Mouse (Mus musculus) layer of hippocampus, adult 2 months (tissue): ENCODE measurements around the gene Hsf4. TPM values are rescaled to one million over a fixed set of nuclear protein-coding genes. Genes with fewer than 3 reads are reported as not detected.
A peak's percentile ranks its signal among the peaks of the same experiment; 100 is the strongest.

ENCODE experiments used
- DNase-seq, 2 experiments: peaks; one replicate each; pipeline ENCODE4 v3.0.0; 2022; ENCODE audit warnings: low spot score in 2 of 2
- H3K27ac ChIP-seq: fragments of 200-600 bp; 2 replicates; pipeline ENCODE4 v1.8.1; 2022
- H3K4me3 ChIP-seq: fragments of 200-600 bp; 2 replicates; pipeline ENCODE4 v1.8.1; 2022; ENCODE audit warnings: mild to moderate bottlenecking
- CTCF ChIP-seq: fragments of 200-600 bp; conservative IDR thresholded peaks from 2 replicates; pipeline ENCODE4 v1.8.1; 2022; ENCODE audit warnings: antibody characterized with exemption, mild to moderate bottlenecking, moderate library complexity
- total RNA-seq, 2 experiments: library from RNA; stranded (reverse); gene quantifications; 2 replicates each; pipeline ENCODE4 v1.2.3; 2021

Hsf4 gene
- total RNA-seq, 2 experiments from 2014 or later = 7.2 to 9.5 TPM

DNA sequence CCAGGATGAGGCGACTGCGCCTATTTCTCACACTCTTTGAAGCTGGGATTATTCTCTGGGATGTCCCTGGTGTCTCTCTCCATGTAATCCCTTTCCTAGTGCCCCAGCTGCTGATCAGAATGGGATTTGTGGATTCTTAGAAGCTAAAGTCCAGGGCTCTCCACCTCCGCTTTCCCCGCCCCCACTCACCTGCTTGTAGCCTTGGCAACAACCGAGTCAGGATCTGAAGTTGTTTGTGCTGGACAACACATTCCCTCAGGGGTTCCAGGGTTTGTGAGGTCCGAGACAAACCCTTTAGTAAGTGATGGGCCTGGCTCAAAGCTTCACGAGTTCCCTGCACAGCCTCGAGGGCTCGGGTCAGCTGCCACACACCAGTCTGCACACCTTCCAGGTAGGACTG is 25.2 kb downstream of the Hsf4 start:
- no peak for DNase-seq
- no peak overlapping the region for H3K4me3 ChIP-seq
- TF ChIP-seq CTCF = no peak
- no peak overlapping the region for H3K27ac ChIP-seq

DNA sequence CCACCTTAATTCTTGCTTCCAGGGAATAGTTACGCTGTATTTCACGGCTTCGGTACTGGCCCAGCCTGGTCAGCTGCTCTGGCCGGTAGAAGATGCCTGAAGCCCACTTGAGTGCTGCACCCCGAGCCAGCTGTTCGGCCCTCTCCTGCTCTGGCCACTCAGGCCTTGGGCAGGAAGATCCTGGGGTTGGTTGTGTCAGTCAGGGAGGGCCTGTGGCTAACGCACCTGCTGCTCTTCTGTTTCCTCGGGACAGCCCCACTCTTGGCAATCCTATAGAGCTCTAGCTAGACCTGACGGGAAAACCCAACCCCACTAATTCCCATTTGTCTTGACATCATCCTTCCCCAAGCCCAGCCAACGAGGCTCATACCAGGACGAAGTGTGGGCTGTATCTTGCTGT is 25.7 kb downstream of the Hsf4 start:
- H3K27ac ChIP-seq = no peak overlapping the region
- TF ChIP-seq CTCF = no peak
- H3K4me3 ChIP-seq = no peak overlapping the region
- DNase-seq = no peak

DNA sequence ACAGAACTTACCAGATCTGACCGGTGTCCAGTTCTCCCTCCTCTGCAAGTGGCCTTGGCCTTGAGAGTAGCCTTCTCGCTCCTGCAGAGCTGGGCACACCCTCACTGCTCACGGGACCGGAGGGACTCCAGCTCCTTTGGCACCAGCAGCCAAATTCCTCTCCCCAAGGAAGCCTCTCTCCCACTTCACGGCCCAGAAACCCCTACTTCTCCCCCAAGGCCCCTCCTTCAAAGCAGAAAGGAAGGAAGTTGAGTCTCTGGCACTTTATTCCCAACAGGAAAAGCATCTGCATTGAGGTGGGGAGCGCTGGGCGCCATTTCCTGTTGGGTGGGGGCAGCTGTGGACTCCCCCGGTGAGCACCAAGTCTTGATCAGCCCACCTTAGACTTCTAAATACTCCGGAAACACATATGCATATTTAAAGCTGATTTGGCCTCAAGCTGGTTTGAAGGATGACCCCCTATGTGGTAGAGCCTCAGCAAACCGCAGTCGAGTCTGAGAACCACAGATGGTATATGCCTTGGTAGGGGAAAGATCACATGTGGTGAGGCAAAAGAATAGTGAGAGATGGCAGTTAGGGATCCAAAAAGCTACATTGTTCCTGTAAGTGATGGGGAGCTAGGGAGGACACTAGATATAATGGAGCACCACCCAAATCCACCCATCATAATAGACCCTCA is 26.4 kb downstream of the Hsf4 start, which contains the start of gene Exoc3l:
Gene Exoc3l (minus strand): TSS at position 207 of the 679 bp plus-strand sequence.
- TF ChIP-seq CTCF = no peak
- DNase-seq = no peak
- Histone ChIP-seq H3K27ac (peak within 1 kb of the TSS; percentile 84), H3K4me3 (no peak within 1 kb of the TSS; the same call in 1 of the 2 replicates)

DNA sequence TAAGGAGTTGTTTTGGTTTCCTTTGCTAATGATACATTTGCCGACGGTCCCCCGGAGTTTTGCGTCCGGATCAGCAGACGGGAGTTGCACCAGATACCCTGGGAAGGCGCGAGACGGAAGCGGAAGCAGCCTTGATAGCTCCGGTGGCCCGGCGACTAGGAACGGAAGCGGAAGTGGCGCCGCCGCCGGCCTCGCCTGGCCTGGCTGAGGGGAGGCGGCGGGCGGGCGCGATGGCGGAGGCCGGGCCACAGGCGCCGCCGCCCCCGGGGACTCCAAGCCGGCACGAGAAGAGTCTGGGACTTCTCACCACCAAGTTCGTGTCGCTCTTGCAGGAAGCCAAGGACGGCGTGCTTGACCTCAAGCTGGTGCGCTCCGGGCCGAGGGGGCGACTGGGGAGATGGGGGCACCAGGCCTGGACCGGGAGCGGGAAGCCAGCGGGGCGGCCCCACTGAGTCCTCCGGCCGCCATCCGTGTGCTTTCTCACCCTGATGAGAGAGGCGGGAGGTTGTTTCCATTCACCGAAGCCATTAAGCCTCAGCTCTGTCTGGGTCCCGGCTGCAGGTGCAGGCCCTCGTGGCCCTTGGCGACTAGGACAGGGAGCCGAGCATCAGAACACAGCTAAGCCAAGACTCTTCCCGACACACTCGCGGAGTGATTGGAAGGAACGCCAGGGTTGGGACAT is 28.1 kb downstream of the Hsf4 start, which contains the start of gene E2f4:
Gene E2f4 (plus strand): TSS at position 153 of the 682 bp plus-strand sequence.
- peak within 1 kb of the TSS; percentile 99 for H3K4me3 ChIP-seq
- H3K27ac ChIP-seq = peak within 1 kb of the TSS; percentile 84
- peak; percentile 92 to 93 for DNase-seq
- TF ChIP-seq CTCF = peak; percentile 15

DNA sequence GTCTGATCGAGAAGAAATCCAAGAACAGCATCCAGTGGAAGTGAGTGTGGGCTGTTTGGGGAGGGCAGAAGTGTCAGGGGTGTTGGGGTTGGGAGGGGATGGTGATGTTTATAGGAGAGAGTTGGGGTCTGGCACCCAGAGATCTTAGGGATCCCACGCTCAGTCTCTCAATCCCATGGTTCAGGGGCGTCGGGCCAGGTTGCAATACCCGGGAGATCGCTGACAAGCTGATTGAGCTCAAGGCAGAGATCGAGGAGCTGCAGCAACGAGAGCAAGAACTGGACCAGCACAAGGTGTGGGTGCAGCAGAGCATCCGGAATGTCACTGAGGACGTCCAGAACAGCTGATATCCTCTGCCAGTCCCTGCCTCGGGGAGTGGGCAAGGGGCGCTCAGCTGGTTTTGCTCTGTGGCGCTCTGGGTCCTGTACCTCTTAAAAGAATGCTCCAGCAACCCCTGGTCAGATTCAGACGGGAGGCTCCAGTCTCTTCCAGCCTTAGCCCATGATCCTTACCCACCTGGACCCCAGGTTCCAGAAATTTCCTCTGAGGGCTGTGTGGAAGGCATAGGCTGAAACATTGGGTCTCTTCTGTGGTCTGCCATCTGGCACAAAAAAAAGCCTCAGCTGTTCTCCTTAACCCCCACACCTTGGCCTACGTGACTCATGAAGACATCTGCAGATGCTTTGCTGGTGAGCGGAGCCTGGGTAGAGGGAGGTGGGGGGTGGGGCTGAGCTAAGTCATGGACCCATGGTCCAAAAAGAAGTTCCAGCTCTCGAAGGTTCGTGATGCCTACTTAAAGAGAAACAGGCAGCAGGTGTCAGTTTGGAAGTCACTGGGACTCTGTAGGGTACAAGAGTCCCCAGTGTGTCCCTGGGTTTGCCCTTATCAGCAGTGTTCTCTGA is 29.0 kb downstream of the Hsf4 start:
- peak overlapping the region; percentile 99 for H3K4me3 ChIP-seq
- no peak for DNase-seq
- H3K27ac ChIP-seq = peak overlapping the region; percentile 84
- TF ChIP-seq CTCF = no peak

DNA sequence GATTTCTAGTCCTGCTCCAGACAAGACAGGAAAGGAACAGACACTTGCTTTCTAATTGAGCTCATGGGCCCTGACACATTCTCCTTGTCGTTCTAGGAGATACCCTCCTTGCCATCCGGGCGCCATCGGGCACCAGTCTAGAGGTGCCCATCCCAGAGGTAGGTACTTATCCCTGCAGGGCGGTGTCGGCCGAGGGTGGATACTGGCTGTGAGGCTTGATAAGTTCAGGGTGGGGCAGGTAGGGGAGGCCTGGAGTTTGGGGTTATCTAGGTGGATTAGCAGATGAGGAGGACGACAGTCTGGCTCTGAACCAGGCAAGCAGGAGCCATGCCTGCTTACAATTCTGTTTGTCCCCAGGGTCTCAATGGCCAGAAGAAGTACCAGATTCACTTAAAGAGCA is 30.4 kb downstream of the Hsf4 start:
- no peak overlapping the region for H3K4me3 ChIP-seq
- H3K27ac ChIP-seq = no peak overlapping the region
- no peak for DNase-seq
- no peak for TF ChIP-seq CTCF

DNA sequence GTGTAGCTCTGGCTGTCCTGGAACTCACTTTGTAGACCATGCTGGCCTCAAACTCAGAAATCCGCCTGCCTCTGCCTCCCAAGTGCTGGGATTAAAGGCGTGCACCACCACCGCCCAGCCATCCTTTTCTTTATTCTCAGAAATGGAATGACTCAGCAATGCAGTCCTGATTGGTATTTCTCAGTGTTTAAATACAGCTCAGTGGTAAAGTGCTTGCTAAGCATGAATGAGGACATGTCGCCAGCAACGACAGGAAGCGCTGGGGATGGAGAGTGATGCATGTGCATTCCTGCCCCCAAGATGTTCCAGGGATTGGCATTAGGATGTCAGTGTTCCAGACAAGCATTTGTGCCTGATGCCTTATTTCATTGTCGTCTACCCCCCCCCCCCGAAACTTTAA is 33.8 kb downstream of the Hsf4 start:
- Histone ChIP-seq H3K4me3 (no peak overlapping the region), H3K27ac (no peak overlapping the region)
- no peak for DNase-seq
- no peak for TF ChIP-seq CTCF

DNA sequence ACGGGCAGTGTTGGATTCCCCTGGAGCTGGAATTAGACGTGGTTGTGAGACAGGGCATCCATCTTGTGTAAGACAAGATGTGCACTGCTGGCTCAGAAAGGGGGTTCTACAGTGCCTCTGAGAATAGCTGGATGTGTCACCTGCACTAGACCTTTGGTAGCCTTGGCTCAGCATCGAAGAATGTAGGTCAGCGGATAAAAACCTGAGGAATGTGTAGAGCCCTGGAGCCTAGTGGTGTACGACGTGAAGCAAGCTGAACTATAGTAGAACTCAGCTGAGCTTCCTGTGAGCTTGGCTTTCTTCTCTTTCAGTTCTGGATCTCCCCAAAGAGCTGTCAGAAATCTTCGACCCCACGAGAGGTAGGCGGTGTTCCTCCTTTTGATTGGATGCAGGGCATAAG is 34.3 kb downstream of the Hsf4 start:
- TF ChIP-seq CTCF = no peak
- Histone ChIP-seq H3K4me3 (no peak overlapping the region), H3K27ac (no peak overlapping the region; the same call in 1 of the 2 replicates)
- no peak for DNase-seq

DNA sequence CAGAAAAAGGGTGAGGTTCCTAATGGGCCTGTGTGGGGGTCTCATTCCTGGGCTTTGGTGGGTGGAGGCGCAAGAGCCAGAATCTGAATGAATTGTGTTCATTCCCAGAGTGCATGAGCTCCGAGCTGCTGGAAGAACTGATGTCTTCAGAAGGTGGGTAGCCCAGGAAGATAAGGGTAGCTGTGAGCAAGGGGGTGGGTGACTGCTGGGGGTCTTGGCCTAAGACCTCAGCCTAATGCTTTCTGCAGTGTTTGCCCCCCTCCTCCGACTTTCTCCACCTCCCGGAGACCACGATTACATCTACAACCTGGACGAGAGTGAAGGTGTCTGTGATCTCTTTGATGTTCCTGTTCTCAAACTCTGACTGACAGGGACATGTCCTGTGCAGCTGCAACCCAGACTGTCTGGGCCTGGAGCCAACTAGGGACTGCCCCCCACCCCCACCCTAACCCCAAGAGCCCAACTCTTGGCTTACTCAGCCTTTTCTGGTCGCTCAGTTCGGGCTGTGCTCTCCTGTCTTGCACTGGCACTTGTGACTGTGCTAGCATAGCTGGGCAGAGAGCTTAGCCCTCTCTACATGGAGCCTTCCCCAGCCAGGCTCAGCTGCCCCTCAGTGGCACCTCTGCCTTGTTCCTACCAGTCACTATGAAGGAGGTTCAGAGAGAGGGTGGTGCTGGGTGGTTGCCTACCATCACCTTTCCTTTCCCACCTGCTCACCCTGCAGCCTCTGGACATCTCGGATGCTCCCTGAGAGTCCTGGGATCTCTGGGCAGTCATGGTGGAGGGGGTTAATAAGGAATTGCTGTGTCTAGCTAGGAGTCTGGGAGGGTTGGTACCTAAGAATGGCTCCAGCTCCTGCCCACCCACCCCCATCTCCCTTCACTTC is 35.0 kb downstream of the Hsf4 start:
- TF ChIP-seq CTCF = no peak
- peak overlapping the region; percentile 76 for H3K27ac ChIP-seq
- DNase-seq = no peak
- H3K4me3 ChIP-seq = no peak overlapping the region

DNA sequence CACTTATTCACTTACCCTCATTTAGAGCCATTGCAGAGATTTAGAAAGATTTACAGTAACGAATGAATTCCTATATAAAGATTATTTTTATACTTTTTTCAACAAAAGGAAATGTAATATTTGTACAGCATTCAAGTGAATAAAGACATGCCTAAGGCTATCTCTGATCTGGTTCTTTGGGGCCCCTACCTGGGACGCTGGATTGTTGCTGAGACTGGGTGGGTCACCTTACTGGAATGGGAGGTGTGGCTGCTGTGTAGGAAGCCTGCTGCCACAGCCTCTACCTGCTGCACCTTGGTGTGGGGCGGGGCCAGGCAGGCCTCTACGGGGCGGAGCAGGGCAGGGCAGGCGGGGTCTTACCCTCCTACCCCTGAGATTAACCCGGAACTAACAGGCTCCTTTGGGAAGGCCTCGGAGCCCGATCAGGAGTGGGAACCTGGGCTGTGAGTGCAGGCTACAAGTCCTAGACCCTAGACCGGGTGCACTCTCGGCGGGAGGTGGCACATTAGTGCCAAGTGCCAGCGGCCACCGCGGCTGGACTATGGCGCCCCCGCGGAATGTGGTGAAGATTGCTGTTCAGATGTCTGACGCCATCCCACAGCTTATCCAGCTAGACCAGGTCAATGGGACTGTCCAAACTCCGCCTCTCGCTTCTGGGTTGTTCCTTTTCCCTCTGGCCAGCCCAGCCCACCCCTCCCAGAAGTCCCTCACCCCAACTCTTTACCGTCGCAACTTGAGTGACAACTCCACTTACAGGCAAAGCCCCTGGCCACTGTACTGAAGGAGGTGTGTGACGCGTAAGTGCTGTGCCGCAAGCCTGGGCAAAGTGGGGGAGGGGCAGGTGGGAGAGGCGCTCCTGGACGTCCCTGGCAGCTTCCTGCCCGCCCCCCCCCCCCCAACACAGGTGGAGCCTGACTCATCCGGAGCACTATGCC is 35.9 kb downstream of the Hsf4 start, which contains the start of gene Elmo3:
Gene Elmo3 (plus strand): TSS at position 391 of the 935 bp plus-strand sequence.
- peak within 1 kb of the TSS; percentile 40 for H3K4me3 ChIP-seq
- DNase-seq = no peak

DNA sequence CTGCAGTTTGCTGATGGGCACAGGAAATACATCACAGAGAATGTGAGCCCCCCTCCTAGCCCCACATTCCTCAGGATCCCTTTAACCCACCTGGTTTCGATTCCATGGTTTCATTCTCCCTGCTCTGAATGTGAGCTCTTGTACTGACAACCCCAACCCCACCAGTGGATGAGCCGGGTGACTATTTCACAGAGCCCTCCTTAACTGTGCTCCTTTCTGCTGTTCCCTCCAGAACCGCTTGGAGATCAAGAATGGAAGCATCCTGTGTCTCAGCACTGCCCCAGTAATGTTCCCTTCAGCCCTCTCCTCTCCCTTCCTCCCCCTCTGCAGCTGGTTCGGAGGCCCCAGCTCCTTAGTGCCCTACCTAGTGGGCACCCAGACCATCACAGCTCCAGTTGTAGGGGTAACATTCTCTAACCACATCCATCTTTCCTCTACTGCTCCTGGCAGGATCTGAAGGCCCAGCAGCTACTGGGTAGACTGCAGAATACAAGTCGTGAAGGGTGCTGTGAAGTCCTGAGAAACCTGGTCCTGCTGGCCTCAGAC is 36.6 kb downstream of the Hsf4 start:
- Histone ChIP-seq H3K27ac (peak overlapping the region; percentile 76), H3K4me3 (peak overlapping the region; percentile 40)
- DNase-seq = no peak
- peak; percentile 49 for TF ChIP-seq CTCF

More for the DNA sequence above, 35.9 kb downstream of the Hsf4 start, which contains the start of gene Elmo3:
- H3K27ac ChIP-seq = peak within 1 kb of the TSS; percentile 76
- no peak for TF ChIP-seq CTCF
